Mouse (Mus musculus) cerebellum, adult (tissue): ENCODE data around the gene 9430097D07Rik.

Experiments used
- ATAC-seq: cut with Nextera tagmentation; 2 replicates; pipeline ENCODE4 v1.9.2; 2017; ENCODE audit warnings: mild to moderate bottlenecking, moderate library complexity, mixed read lengths; ENCODE audit not compliant: insufficient number of reproducible peaks, low FRiP score, low TSS enrichment

Gene 9430097D07Rik

GRCm38 (mm10) chr2:32575586-32576160, at the start of gene 9430097D07Rik:
Gene 9430097D07Rik, minus strand, starts transcription at chr2:32575684.
- ATAC-seq: peak; percentile 60

GRCm38 (mm10) chr2:32624111-32624748, 48.7 kb upstream of the 9430097D07Rik start:
- ATAC-seq: no peak

DNA sequence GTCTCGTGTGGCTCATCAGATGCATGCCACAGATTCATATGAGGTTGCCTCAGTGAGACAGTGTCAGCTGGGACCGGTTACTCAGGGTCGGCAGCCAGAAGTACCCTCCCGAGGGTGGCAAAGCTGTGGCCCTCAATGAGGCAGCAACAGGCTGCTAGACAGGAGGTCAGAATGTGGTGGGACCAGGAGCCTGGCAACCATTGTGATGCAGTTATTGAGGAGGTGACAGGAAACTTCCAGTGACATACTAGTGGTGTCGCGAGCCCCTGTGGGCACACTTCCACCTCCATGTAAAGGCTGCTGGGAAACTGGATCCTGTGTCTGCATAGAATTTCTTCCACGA, 46.0 kb upstream of the 9430097D07Rik start, which contains the start of gene Ak1:
Gene Ak1, plus strand, starts transcription at position 242 of the 343 bp plus-strand sequence.
- ATAC-seq: no peak

- no peak for ATAC-seq
Observed at GRCm38 (mm10) chr2:32620682-32621516, 45.4 kb upstream of the 9430097D07Rik start.

DNA sequence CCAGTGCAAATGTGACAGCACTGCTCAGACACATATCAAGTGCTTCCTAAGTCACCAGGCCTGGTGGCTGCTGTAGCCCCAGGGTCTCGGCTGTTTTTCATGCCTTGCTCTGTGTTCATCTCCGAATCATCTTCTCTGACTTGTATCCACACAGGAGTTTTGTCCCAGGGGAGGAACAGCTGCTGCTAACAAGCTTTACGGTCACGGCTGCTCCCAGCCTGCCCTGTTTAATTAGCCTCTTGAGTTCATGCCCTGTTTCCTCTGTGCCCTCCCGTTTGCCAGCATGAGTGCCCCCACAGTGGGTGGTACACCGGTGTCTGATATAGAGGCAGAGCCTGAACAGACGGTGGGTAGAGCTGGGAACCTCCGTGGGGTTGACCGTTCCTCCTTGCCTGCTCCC, 42.6 kb upstream of the 9430097D07Rik start:
- ATAC-seq: no peak

DNA sequence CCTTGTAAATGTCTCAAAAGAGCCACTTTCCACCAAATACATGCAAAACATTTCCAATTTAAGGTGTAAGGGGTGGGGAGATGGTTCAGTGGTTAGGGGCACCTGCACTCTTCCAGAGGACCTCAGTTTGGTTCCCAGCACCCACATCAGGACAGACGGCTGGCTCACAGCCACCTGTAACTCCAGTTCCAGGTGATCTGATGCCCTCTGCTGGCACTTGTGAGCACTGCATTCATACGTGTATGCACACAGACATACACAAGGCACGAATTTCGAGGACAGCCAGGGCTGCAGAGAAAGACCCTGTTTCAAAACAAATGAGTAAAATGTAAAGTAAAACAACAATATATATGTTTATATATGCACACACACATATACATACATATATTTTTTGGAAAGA, 42.1 kb upstream of the 9430097D07Rik start:
- ATAC-seq: no peak

DNA sequence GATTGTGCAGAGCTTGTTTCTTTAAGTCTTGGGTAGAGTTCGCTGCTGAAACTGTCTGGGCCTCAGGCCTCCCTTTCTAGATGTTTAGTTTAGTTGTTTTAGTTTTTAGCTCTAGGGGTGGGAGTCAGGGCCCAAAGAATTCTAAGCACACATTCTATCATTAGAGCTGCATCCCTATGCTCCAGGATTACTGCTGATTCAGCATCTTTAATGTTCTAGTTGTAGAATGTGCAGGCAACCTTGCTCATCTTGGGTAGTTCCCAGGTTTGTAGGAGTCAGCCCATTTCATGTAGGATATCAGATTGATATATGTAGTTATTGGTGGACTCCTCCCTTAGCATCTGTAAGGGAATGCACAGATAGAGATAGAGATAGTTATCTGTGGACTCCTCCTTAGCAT, 41.6 kb upstream of the 9430097D07Rik start:
- no peak for ATAC-seq

GRCm38 (mm10) chr2:32612274-32612673, 36.8 kb upstream of the 9430097D07Rik start:
- no peak for ATAC-seq

GRCm38 (mm10) chr2:32610610-32611229, 35.2 kb upstream of the 9430097D07Rik start:
- ATAC-seq: no peak

GRCm38 (mm10) chr2:32608778-32609435, 33.4 kb upstream of the 9430097D07Rik start:
- no peak for ATAC-seq

GRCm38 (mm10) chr2:32608141-32608777, 32.8 kb upstream of the 9430097D07Rik start:
- ATAC-seq: no peak

- peak; percentile 16; the same call in 1 of the 2 replicates for ATAC-seq
Observed at GRCm38 (mm10) chr2:32607262-32607947, 31.9 kb upstream of the 9430097D07Rik start.

DNA sequence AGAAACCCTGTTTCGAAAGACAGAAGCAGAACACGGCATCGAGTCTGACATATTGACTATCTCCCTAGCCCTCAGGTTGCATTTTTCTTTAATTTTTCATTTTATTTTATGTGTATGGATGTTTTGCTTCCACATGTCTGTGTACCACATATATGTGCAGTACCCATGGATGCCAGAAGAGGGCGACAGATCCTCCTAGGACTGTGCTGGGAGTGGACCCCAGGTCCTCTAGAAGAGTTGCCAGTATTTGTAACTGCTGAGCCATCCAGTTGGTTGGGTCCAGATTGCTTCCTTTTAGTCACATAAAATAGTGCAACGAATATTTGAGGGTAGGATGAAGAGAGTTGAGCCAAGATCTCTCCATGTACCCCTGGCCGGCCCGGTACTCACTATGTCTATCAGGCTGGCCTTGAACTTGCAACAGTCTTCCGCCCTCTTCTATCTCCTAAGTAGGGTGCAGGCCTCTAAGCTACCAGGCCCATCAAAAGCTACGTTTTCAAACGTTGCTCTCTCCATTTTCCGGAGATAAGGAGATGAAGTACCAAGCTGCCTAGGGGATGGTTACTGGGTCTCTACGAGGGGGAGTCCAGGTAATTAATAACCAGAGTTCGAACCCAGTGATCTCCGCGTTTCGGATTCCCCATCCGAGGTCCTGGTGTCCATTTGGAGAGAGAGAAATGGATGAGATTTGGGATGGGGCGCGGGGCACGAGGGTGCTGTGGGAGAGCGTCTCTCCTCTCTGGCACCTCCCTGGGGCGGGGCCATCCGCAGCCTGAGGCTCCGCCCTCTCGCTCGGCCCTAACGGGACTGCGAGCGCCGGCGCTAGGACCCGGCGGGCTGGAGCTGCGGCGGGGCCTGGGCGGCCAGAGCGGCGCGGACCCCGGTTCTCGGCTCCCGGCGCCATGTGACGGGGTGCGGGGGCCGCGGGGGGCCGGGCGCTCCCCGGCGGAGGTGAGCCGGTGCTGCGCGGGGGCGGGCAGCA, 31.0 kb upstream of the 9430097D07Rik start:
- ATAC-seq: peak; percentile 62

GRCm38 (mm10) chr2:32604631-32605030, 29.1 kb upstream of the 9430097D07Rik start:
- ATAC-seq: no peak

GRCm38 (mm10) chr2:32602600-32603054, 27.1 kb upstream of the 9430097D07Rik start:
- ATAC-seq: no peak

DNA sequence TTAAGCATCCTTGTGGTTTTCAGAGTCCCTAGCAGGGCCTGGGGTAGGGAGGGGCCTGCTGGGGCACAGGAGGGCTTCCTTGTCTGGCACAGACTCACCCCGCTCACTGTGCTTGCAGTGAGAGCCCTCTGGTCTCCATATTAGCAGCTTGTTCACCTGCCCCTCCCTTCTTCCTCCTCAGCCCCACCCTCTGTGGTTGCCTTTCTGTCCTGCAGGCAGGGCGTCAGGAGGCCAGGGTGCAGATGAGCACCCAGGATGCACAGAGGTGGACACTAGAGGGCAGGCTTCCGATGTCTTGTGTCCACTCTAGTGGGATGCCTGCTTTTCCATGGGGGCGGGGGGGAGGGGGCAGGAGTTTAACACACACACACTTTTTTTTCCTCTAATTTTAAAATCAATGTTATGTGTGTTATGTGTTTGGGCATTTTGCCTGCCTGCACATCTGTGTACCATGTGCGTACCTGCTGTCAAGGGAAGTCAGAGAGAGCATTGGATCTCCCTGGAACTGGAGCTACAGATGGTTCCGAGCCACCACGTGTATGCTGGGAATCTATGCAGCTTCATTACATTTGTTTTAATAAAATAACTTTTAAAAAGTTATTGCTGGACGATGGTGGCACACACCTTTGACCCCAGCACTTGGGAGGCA, 26.1 kb upstream of the 9430097D07Rik start:
- ATAC-seq: no peak

DNA sequence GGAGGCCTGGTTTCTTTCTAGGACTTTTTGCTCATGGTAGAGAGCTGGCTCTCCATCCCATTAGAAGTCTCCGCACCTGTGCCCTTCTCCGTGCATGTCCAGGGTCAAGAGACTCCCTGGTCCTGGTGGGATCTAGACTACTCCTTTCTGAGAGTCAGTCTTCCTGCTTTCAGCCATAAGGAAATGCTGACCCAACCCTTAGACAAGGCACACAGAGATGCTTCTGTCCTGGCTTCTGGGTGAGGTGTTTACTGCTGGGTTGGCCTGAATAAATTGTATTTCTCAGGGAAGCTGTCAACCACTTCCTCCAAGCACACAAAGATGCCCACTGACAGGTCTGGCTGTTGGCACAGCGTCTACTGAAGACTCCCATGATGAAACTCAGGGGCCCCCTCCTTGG, 23.9 kb upstream of the 9430097D07Rik start, which contains the start of gene St6galnac6:
Gene St6galnac6, plus strand, starts transcription at position 301 of the 400 bp plus-strand sequence.
- ATAC-seq: no peak
